Mouse (Mus musculus): Measurements from ENCODE around the gene Pfkfb3. TPM values are rescaled to one million over a fixed set of nuclear protein-coding genes. Genes with fewer than 3 reads are reported as not detected.
"Not testable (repeated sequence)": the region's sequence is repeated elsewhere in the genome, so short reads cannot be mapped to it uniquely, and the experiment has no call there.

Gene Pfkfb3
- total RNA-seq, 2 experiments from 2014 or later: 14.9 to 20.5 TPM

DNA sequence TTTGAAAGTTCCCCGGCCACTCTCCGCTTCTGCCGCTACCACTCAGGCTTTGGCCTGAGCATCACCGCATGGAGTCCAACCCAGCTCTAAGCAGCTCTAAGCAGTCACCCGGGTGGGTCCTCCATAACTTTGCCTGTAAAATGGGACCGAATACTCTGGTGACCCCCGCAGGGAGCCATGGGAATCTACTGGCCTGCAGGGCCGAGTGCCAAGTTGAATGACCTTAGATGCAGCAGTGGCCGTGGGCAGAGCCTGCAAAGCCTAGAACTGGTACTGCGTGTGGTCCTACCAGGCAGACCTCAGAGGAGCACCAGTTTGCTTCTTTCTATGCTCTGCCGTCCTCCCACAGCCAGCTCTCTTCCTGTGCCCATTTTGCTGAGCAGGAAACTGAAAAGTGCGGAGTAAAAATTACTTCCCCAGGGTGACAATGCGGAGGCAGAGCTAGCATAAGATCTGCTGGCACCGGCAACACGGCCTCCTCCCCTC, 868 bp downstream of the Pfkfb3 start:
- intact Hi-C loops (cut with DNase I; ENCODE audit: low total_unique reads): no loop called here

DNA sequence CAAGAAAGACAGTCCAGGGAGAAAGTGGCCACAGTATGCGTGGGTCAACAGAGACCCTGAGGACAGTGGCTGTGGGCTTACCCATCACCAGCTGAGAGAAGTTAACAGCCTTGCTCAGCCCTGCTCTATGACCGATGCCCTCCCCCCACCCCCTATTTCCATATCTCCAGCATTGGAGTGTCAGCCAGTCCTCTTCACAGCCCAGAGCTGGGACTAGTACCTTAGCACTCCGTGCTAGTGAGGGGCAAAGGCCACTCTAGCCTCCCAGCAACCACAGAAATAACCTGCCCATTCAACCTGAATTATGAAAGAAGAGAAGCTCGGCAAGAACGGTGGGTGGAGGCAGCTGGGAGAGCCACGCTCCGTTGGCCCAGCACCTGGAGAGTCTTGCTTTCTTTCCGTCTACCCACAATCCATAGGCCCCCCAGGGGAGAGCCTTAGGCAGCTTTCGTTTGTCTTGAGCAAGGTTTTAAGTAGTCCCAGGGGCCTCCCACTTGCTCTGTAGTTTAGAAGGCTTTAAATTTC, 1.5 kb downstream of the Pfkfb3 start:
- intact Hi-C loops (cut with DNase I; ENCODE audit: low total_unique reads): no loop called here
- no peak for DNase-seq

More for the DNA sequence above, 868 bp downstream of the Pfkfb3 start:
- peak; percentile 24 for DNase-seq

DNA sequence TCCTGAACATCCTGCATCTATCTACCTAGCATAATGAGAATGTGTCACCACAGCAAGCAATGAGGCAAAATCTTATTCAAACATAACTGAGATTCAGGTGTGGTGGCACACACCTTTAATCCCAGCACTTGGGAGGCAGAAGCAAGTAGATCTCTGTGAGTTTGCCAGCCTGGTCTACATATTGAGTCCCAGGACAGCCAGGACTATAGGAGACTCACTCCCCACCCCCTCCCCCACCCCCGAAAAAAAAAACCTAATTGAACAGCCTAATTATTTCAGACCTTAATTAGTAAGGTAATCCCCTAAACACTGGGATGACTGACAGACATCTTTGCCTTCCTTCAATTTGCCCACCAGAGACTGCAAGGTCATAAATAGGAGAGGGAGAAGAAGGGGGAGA, 2.2 kb downstream of the Pfkfb3 start:
- DNase-seq: no peak
- intact Hi-C loops (cut with DNase I; ENCODE audit: low total_unique reads): no loop called here

DNA sequence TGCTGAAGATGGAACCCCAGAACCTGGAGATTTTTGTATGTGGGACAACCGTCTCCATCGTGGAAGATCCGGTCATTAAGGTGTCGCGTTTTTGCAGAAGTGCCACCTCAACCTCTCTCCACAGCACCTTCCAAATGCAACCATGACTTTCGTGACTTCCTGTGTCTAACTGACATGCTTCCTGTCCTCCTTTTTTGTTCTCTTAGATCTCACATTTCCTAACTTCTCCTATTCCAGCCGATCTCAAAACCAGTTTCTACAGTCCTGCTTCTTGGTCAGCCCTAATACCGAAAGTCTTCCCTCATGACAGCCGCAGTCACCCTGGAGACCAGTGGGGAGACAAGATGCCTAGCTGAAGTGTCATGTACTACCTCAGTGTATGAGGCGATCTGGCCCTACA, 5.4 kb downstream of the Pfkfb3 start:
- intact Hi-C loops (cut with DNase I; ENCODE audit: low total_unique reads): no loop called here
- no peak for DNase-seq

DNA sequence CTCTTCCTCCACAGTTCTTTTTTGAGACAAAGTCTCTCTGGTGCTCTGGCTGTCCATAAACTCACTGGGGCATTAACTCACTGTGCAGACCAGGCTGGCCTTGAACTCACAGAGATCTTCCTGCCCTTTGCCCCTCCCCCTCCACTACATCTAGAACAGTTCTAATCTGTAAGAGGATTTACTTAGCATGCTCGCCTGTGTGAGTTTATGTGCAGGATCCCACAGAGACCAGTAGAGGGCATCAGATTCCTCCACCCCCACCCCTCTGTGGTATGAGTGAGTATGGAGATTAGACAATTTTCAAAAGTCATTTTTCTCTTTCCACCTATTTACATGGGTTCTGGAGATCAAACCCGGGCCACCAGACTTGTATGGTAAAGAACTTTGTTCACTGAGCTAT, 6.3 kb downstream of the Pfkfb3 start:
- intact Hi-C loops (cut with DNase I; ENCODE audit: low total_unique reads): no loop called here
- DNase-seq: no peak

DNA sequence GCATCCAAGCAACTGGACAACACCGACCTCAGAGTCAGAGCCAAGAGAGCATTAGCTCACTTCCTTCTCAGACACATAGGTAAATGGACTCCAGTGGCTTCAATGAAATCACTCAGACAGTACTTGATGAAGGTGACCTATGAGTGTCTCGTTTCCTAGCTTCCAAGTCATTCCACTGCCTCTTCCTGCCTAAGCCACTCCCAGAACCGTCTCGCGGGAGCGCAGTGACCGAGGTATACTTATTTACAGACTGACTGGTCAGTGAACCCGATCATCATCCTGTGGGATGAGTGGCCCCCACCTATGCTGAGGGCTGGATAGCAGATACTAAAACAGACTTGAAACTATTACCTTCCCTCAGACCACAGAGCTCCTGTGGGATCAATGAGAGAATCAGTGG, 7.8 kb downstream of the Pfkfb3 start:
- no peak for DNase-seq
- intact Hi-C loops (cut with DNase I; ENCODE audit: low total_unique reads): no loop called here

DNA sequence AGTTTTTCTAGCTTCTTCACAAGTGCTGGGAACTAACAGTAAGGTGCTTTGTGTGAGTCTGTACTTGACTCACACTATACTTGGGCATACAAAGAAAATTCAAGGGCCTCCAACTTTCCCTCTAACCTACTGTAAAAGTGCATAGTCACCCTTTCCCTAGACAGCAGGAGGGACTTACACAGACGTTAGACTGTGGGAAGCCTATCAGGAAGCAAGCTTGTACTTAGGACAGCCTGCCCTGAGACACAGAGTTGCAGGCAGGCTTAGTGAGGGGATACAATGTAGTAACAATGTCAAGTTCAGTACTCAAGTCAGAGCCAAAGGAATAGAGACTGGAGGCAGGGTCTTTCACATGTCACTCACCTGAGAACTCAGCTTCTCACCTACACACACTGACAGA, 8.5 kb downstream of the Pfkfb3 start:
- intact Hi-C loops (cut with DNase I; ENCODE audit: low total_unique reads): no loop called here
- DNase-seq: no peak

DNA sequence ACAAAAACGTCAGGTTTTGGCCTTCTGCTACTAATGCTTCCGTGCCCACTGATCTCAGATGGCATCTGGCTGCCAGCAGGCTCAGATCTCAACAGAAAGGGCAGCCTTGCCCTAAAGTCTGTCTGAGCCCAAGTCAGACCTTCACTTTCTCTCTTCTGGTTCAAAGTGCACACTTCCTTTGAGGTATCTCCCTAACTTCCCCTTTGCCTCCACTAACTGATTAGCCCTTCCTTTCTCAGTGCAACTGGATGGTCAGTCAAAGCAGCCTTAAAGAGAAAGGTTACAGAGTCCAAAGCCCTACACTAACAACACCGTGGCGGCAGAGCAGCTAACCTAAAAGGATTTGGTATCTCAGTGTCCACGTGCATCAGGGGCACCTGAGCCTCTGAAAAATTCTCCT, 9.5 kb downstream of the Pfkfb3 start:
- intact Hi-C loops (cut with DNase I; ENCODE audit: low total_unique reads): loop anchor here (5.0 kb wide), 1 partner anchor 212 kb away; no protein-coding TSS in a partner anchor
- DNase-seq: no peak

DNA sequence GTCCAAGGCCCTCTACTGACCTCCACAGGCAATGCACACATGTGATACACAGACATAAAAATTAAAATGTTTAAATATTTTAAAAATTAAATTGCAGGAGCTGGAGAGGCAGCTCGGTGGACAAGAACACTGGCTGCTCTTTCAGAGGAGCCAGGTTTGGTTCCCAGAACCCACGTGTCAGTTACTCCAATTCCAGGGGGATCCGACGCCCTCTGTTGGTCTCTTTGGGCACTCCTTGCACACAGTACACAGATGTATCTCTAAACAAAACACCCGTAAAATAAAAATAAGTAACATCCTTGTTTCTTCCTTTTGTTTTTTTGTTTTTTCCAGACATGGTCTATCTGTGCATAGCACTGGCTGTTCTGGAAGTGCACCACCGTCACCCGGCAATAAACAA, 10.7 kb downstream of the Pfkfb3 start:
- DNase-seq: no peak
- intact Hi-C loops (cut with DNase I; ENCODE audit: low total_unique reads): loop anchor here (5.0 kb wide), 1 partner anchor 211 kb away; no protein-coding TSS in a partner anchor

DNA sequence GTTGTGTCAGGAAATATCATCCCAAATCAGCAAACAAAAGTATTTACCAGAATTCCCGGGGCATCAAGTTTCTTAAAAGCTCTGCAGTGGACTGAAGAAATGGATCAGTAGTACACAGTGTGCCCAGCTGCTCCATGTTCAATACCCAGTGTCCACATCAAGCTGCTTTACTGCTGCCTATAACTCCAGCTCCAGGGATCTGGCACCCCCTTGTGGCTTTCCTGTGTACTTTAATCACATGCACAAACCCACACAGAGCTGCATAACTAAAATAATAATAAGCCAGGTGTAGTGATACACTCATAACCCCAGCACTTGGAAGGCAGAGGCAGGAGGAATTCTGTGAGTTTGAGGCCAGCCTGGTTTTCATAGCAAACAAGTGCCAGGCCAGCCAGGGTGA, 11.2 kb downstream of the Pfkfb3 start:
- DNase-seq: peak; percentile 78
- intact Hi-C loops (cut with DNase I; ENCODE audit: low total_unique reads): loop anchor here (5.0 kb wide), 1 partner anchor 210 kb away; no protein-coding TSS in a partner anchor

DNA sequence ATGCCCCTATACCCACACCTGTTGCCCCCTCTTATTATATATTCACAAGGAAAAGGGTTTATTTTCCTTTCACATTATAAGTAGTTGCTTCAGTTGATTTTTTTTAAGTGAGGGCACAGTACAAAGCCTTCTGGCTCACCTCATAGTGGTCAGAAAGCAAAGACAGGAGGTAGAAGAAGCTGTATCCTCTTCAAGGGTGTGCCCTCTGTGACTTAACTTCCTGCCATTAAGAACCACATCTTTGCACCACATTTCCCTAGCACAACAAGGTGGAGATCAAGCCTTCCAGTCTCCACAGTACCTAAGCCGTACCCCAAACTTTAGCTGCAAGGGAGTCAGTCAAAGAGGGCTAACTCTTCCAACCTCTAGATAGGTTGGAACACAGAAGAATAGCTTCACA, 11.8 kb downstream of the Pfkfb3 start:
- intact Hi-C loops (cut with DNase I; ENCODE audit: low total_unique reads): loop anchor here (5.0 kb wide), 1 partner anchor 210 kb away; no protein-coding TSS in a partner anchor
- no peak for DNase-seq

DNA sequence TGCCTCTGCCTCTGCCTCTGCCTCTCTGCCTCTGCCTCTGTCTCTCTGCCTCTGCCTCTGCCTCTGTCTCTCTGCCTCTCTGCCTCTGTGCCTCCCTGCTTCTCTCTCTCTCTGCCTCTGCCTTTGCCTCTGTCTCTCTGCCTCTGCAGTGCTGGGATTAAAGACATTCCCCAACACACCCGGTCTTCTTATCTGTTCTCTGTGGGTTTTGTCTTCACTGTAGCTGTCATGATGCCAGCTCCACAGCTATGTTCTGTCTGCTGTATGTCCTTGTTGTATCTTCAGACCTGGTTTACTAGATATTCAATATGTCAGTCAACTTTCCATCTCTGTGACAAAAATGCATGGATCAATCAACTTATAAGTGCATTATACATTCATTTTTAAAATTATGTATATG, 12.3 kb downstream of the Pfkfb3 start:
- DNase-seq: not testable (repeated sequence)
- intact Hi-C loops (cut with DNase I; ENCODE audit: low total_unique reads): loop anchor here (5.0 kb wide), 1 partner anchor 209 kb away; no protein-coding TSS in a partner anchor

DNA sequence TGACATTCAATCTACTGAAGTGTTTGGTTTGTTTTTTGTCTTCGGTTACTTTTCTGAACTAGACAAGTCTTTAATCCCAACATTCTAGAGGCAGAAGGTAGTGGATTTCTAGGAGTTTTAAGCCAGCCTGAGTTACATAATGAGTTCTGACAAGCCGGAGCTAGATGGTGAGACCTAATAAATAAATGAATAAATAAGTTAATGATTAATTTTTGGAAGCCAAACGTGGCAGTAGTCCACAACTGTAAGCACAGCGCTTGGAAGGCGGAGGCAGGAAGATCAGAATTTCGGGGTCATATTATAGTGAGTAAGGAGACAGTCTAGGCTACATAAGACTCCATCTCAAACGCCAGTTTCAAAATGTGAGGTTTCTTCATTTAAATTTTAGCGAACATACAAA, 17.9 kb downstream of the Pfkfb3 start:
- intact Hi-C loops (cut with DNase I; ENCODE audit: low total_unique reads): loop anchor here (5.0 kb wide), 1 partner anchor 34 kb away; no protein-coding TSS in a partner anchor
- no peak for DNase-seq

DNA sequence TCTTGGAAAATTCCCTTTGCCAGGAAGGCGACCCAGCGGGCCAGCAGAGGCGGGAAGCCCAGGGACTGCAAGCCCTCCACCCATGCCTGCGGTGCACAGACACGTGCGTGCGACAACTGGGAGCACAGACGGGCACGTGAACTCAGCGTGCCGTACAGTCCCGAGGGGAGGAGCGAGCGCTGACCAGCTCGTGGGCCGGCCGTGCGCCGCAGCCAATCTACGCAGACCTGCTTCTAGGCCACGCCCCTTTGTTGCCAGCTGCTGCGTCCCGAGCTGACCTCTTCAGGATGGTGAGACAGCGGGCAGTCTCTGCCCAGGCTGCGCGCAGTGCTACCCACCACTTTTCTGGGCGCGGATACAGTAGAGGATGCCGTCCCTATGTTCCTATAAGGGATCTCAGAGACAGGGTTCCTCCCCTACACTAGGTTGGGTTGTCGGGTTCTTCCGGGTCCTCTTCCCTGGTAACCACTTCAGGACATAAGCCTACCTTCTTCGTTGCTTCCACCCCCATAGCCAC, 18.4 kb downstream of the Pfkfb3 start:
- DNase-seq: peak; percentile 98
- intact Hi-C loops (cut with DNase I; ENCODE audit: low total_unique reads): loop anchor here (5.0 kb wide), 1 partner anchor 33 kb away; no protein-coding TSS in a partner anchor

DNA sequence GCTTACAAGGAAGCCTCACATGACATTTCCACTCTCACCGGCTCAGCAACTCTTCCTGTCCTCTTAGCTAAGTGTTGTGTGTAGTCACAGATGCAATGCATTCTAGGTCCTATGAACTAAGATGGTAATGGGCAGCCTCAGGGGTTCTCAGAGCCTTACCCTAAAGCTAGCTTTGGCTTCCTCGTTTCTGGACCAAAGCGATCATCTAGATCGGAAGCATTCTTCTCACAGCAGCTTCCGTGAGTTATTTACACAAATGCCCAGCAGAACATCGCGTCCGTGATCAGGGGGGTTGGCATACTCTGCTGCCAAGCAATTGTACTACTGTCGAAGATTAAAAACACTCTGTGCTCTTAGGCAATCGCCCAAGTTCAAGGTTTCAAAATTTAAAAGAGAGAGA, 19.1 kb downstream of the Pfkfb3 start:
- intact Hi-C loops (cut with DNase I; ENCODE audit: low total_unique reads): loop anchor here (5.0 kb wide), 1 partner anchor 33 kb away; no protein-coding TSS in a partner anchor
- peak; percentile 20 for DNase-seq

DNA sequence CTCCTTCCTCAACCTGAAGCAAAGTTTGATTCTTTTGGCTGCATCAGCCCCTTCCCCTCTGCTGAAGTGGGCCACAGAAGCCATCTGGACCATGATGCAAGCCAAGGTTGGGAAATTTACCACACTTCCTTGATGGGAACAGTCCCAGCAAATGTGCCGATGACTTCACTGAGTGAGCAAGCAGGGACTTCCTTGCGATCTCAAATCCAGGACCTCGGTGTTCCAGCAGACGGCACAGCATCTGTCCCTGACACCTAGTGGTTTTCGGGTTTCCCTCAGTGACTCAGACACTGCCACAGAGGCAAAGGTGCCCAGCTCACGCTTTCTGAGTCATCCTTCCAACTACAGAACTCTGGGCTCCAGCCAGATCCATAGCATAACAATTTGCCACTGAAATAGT, 23.8 kb downstream of the Pfkfb3 start:
- DNase-seq: no peak
- intact Hi-C loops (cut with DNase I; ENCODE audit: low total_unique reads): no loop called here

DNA sequence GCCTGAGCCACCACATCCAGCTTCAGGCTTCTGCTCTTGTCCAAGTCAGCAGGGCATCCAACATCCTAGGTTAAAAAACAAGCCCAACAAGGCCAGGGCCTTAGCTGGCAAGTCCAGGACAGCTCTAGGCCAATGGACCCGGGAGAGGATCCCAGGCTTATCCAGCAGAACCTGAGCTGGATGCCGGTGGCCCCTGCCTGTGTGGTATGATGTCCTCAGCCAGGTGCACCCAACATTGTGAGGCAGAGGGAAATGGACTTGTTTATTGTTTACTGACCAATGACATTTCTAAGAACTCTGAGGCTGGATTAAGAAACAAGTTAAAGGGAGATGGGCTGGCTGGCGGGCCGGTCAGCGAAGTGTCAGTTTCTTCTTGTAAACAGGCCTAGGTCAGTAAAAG, 27.8 kb downstream of the Pfkfb3 start:
- DNase-seq: peak; percentile 58
- intact Hi-C loops (cut with DNase I; ENCODE audit: low total_unique reads): no loop called here

DNA sequence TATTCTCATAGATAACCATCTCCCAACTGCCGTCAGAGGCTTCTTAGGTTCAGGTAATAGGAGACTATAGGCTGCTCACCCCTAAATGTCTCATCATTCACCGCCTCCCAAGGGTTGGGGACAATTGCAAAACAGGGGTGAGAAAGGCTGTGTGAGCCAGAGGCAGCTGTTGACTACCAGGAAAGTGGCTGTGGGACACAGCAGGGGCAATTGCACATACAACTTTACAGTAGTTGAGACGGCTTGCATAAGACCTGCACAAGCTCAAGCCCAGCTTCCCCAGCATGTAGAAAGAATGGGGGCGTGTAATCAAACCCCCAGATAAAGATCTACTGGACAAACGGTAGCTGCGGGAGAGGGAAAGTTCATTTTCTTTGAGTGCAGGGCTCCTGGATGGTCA, 29.1 kb downstream of the Pfkfb3 start:
- intact Hi-C loops (cut with DNase I; ENCODE audit: low total_unique reads): no loop called here
- no peak for DNase-seq

DNA sequence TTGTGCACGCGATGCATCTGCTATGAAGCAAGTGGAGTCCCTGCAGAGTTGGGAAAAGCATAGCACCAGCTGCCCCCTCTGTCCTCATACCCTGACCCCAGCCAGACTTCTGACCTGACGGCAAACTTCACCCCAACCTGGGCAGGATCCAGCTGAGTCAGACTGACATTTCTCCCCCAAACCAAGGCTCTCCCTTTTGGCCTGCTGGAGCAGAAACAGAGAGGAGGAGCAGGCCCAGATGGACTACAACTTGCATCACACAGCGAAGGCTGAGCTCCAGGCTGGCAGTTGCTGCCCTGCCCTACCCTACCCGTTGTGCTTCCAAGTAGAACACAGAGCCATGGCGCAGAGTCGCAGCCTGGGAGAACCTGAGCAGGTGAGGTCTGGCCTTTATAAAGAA, 32.1 kb downstream of the Pfkfb3 start:
- intact Hi-C loops (cut with DNase I; ENCODE audit: low total_unique reads): no loop called here
- DNase-seq: no peak

DNA sequence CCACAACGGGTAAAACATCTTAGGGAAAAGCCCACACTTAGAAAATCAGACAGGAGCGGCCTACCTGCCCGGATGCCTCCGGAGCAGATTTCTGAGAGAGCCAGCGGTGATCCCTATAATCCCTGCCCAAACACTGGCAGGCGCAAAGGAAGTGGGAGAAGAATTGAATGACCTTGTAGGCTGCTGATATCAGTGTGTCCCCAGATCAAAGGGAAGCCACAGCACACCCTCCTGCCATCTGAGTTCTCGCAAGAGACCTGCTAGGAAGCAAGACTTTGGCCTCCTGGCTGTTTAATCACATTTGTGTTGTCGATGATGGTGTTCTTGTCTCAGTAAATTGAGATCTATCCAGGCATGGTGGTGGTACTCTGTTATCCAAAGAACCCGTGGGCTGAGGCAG, 33.1 kb downstream of the Pfkfb3 start:
- intact Hi-C loops (cut with DNase I; ENCODE audit: low total_unique reads): no loop called here
- DNase-seq: no peak

DNA sequence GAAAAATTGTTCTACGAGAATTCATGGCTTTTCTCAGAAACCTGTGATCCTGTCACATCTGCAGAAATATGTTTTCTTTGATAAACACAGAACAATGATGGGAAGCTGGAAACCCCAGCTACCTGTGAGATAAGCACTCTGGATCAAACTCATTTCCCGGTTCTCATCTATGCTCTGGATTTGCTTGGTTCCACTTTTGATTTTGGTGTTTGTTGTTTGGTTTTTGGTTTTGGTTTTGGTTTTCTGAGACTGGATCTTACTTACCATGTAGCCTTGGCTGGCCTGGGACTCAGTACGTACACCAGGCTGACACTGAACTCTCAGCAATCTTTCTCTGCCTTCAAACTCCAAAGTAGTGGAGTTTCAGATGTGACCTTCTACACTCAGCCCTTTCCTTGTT, 38.0 kb downstream of the Pfkfb3 start:
- intact Hi-C loops (cut with DNase I; ENCODE audit: low total_unique reads): no loop called here
- no peak for DNase-seq

Data from gastrocnemius, postnatal 14 days (tissue).